Mouse (Mus musculus) heart, adult 2 months (tissue): ENCODE measurements around the gene Atp2b2. TPM values are rescaled to one million over a fixed set of nuclear protein-coding genes. Genes with fewer than 3 reads are reported as not detected.

Experiments
- DNase-seq, 2 experiments: peaks; one replicate each; pipeline ENCODE4 v3.0.0; 2021
- H3K27ac ChIP-seq: fragments of 200-600 bp; 2 replicates; pipeline ENCODE4 v1.8.1; 2022
- H3K27me3 ChIP-seq: fragments of 200-500 bp; 2 replicates; pipeline ENCODE4 v1.6.1; 2012; ENCODE audit warnings: mild to moderate bottlenecking, low read length, inconsistent platforms, mixed read lengths; ENCODE audit not compliant: control insufficient read depth, insufficient read depth
- H3K36me3 ChIP-seq: fragments of 200-500 bp; 2 replicates; pipeline ENCODE4 v1.6.1; 2012; ENCODE audit warnings: low read length, inconsistent platforms; ENCODE audit not compliant: control insufficient read depth, insufficient read depth
- H3K4me1 ChIP-seq: fragments of 200-500 bp; 2 replicates; pipeline ENCODE4 v1.6.1; 2011; ENCODE audit warnings: low read length; ENCODE audit not compliant: control insufficient read depth, insufficient read depth
- H3K4me3 ChIP-seq: fragments of 200-600 bp; 2 replicates; pipeline ENCODE4 v1.8.1; 2022
- H3K79me2 ChIP-seq: fragments of 200-500 bp; replicated peaks from 2 replicates; pipeline ENCODE4 v1.6.1; 2012; ENCODE audit warnings: mild to moderate bottlenecking, inconsistent platforms, low read length, moderate library complexity, mixed read lengths; ENCODE audit not compliant: control insufficient read depth, insufficient read depth
- H3K9ac ChIP-seq: fragments of 200-500 bp; 2 replicates; pipeline ENCODE4 v1.6.1; 2012; ENCODE audit warnings: low read depth, mild to moderate bottlenecking, control low read depth, inconsistent platforms, low read length, mixed read lengths
- CTCF ChIP-seq: fragments of 200-600 bp; IDR thresholded peaks from 2 replicates; pipeline ENCODE4 v1.8.1; 2022; ENCODE audit warnings: antibody characterized with exemption, mild to moderate bottlenecking, moderate library complexity
- EP300 ChIP-seq: fragments of 200-500 bp; IDR thresholded peaks from 2 replicates; pipeline ENCODE4 v1.6.1; 2011; ENCODE audit warnings: low read depth, low read length, control low read depth; ENCODE audit not compliant: insufficient read depth
- POLR2A ChIP-seq: fragments of 200-500 bp; IDR thresholded peaks from 2 replicates; pipeline ENCODE4 v1.6.1; 2011; ENCODE audit warnings: mild to moderate bottlenecking, low read depth, low read length, control low read depth; ENCODE audit not compliant: insufficient read depth
- WGBS: fragments of 180-500 bp; shearing (Covaris S2); methylation state at CpG from one replicate; pipeline ENCODE4 v1.1.7; 2018; 5-methylcytosine and 5-hydroxymethylcytosine counted together
- intact Hi-C: fragments of 180-260 bp; cut with DNase I; formaldehyde crosslinking; loops from one replicate; pipeline ENCODE4 v1.15.1; 2025
- polyA plus RNA-seq: library from polyadenylated mRNA; depleted of rRNA; stranded (reverse); fragments of >200 nt; gene quantifications from 2 replicates; pipeline ENCODE4 v1.2.3, GENCODE M21; 2012
- total RNA-seq, 2 experiments: library from RNA; stranded (reverse); gene quantifications; 2 replicates each; pipeline ENCODE4 v1.2.3; 2021

Gene Atp2b2
- total and polyA plus RNA-seq, 3 experiments: 0.64 to 1.1 (median 0.84) TPM

DNA sequence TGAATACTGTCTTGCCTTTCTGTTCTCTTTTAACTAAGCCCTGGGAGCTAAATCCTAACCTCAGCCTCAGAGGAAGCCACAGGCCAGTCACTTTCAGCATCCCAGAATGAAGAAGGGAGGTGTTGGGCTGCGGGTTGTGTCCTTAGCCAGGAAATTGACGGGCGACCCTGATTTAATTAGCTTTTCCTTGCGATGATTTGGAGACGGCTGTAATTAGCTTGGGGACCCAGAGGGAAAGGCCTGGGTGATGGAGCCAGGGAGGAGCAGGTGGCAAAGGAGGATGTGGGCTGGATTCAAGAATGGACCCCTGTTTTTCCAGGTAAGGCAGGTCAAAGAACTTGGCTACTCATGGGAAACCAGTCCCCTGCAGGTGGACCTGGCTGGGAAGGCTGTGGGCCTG lies 138.0 kb downstream of the Atp2b2 start:
- intact Hi-C loops: no loop called here
- H3K4me3 ChIP-seq: no peak overlapping the region
- no peaks in the 10 kb centered on the region for H3K36me3 ChIP-seq
- H3K79me2 ChIP-seq: no peaks in the 10 kb centered on the region
- WGBS: 75% methylated on average over 5 of the region's 5 CpGs
- H3K27me3 ChIP-seq: no peaks in the 10 kb centered on the region
- DNase-seq: no peak
- H3K4me1 ChIP-seq: no peaks in the 10 kb centered on the region
- H3K9ac ChIP-seq: no peak overlapping the region
- no peak overlapping the region for H3K27ac ChIP-seq
- no peak for TF ChIP-seq POLR2A
- TF ChIP-seq EP300: no peak
- TF ChIP-seq CTCF: no peak

DNA sequence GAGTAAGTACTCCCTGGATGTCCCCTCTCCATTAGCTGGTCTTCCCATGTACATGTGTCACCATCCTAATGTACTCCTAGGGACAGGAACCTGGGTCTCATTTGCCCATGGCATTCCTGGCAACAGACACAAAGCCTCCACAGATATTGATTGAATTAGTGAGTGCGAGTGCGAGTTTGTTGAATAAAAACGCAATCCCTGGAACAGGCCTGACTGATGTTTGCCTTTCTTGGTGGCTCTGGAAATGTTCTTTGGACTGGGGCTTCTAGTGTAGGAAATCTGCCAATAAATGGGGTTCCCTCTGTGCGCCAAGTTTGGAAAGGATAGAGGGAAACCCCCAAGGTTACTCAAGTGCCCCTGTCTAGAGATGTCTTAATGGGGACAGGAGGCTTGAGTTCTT lies 146.4 kb downstream of the Atp2b2 start:
- Histone ChIP-seq H3K27ac (no peak overlapping the region), H3K79me2 (no peaks in the 10 kb centered on the region), H3K4me1 (no peaks in the 10 kb centered on the region), H3K36me3 (no peaks in the 10 kb centered on the region), H3K4me3 (no peak overlapping the region), H3K27me3 (peaks cover 1% of the 10 kb centered on the region; the same call in 1 of the 2 replicates), H3K9ac (no peak overlapping the region)
- intact Hi-C loops: no loop called here
- no peak for DNase-seq
- TF ChIP-seq EP300: no peak
- WGBS: 82% methylated on average over 4 of the region's 4 CpGs

GRCm38 (mm10) chr6:113894008-113894407 lies 148.4 kb downstream of the Atp2b2 start:
- intact Hi-C loops: no loop called here
- H3K27ac ChIP-seq: no peak overlapping the region
- no peak overlapping the region for H3K9ac ChIP-seq
- no peaks in the 10 kb centered on the region for H3K36me3 ChIP-seq
- H3K4me3 ChIP-seq: no peak overlapping the region
- no peaks in the 10 kb centered on the region for H3K4me1 ChIP-seq
- peaks cover 6% of the 10 kb centered on the region; the same call in 1 of the 2 replicates for H3K27me3 ChIP-seq
- 66% methylated on average over 3 of the region's 3 CpGs for WGBS
- no peaks in the 10 kb centered on the region for H3K79me2 ChIP-seq
- DNase-seq: no peak
- TF ChIP-seq EP300 (no peak), CTCF (no peak), POLR2A (no peak)

DNA sequence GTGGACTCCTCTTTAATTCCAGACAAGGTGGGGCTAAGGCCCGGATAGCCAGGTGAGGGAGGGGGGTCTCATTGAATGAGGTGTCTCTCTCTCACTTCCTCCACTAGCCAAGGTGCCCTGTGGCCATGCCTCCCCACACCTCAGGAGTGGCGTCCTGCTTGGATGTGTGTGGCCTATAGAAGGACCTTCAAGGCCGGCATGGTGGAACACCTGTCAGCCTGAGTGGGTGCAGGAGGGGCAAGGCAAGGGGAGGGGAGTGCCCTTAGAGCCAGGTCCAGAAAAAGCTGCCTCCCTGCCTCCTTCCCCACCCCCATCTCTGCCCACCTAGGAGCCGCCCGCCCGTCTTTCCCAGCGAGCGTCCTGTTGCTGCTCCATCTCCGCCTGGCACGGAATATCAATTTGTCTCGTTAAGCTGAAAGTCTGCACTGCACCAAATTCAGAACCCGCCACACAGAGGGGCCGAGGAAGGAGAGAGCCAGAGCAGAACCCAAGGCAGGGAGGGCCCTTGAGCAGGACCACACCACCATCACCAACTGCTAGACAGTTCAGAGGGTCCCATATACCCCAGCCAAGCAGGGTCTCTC lies 150.2 kb downstream of the Atp2b2 start:
- TF ChIP-seq POLR2A (no peak), CTCF (no peak), EP300 (no peak)
- intact Hi-C loops: no loop called here
- H3K79me2 ChIP-seq: no peaks in the 10 kb centered on the region
- no peaks in the 10 kb centered on the region for H3K36me3 ChIP-seq
- no peak overlapping the region for H3K4me3 ChIP-seq
- peaks cover 6% of the 10 kb centered on the region; the same call in 1 of the 2 replicates for H3K27me3 ChIP-seq
- no peaks in the 10 kb centered on the region for H3K4me1 ChIP-seq
- H3K9ac ChIP-seq: no peak overlapping the region
- no peak overlapping the region for H3K27ac ChIP-seq
- WGBS: 48% methylated on average over 13 of the region's 13 CpGs
- DNase-seq: no peak

DNA sequence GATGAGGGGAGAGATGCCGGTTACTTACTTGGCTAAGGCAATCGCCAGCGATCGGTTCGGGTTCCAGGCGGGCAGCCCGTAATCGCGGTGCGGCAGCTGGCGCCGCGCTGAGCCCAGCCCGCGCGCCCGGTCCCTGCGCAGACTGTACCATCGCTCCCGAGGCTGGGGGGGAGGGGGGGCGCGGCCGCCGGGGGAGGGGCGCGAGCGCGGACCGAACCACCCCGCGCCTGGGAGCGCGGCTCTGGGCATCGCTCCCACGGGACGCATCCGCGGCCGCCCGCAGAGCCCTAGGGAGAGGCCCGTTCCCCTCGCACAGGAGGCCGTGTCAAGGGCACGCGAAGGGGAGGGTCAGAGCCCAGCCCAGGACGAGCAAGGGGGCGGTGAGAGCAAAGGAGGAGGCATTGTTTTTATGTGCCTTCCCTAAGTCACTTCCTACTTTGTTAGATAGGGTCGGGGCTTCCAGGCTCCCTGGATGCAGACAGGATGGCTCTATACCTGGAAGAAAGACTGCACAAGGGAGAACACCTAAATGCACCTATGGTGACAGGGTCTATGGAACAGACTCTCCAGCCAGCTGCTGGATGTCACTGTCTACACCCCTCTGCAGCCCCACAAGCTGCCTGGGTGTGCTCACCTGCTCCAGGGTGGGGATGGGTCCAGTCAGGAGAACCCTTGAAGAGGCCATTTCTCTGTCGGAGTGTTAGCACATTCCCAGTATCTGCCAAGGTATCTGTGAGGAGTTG lies 151.0 kb downstream of the Atp2b2 start:
- H3K4me3 ChIP-seq: no peak overlapping the region
- intact Hi-C loops: no loop called here
- H3K27ac ChIP-seq: no peak overlapping the region
- H3K27me3 ChIP-seq: peaks cover 6% of the 10 kb centered on the region; the same call in 1 of the 2 replicates
- H3K4me1 ChIP-seq: no peaks in the 10 kb centered on the region
- no peak overlapping the region for H3K9ac ChIP-seq
- under 1% methylated on average over 48 of the region's 49 CpGs for WGBS
- TF ChIP-seq POLR2A: no peak
- no peak for TF ChIP-seq CTCF
- H3K79me2 ChIP-seq: no peaks in the 10 kb centered on the region
- H3K36me3 ChIP-seq: no peaks in the 10 kb centered on the region
- no peak for DNase-seq

- H3K9ac ChIP-seq: no peak overlapping the region
- no peaks in the 10 kb centered on the region for H3K79me2 ChIP-seq
- intact Hi-C loops: no loop called here
- H3K27me3 ChIP-seq: peaks cover 6% of the 10 kb centered on the region; the same call in 1 of the 2 replicates
- DNase-seq: no peak
- 3% methylated on average over 10 of the region's 10 CpGs for WGBS
- no peak overlapping the region for H3K27ac ChIP-seq
- H3K4me3 ChIP-seq: no peak overlapping the region
- H3K36me3 ChIP-seq: no peaks in the 10 kb centered on the region
- no peaks in the 10 kb centered on the region for H3K4me1 ChIP-seq
- TF ChIP-seq CTCF (no peak), EP300 (no peak), POLR2A (no peak)
Observed at GRCm38 (mm10) chr6:113890858-113891213, 151.6 kb downstream of the Atp2b2 start.
